Mouse (Mus musculus) CD4-positive helper T cell, adult 2 months (primary cell): ENCODE data around the gene Adam20.
"Not testable (repeated sequence)": the region's sequence is repeated elsewhere in the genome, so short reads cannot be mapped to it uniquely, and the experiment has no call there.

Source experiments
- DNase-seq: peaks from one replicate; pipeline ENCODE4 v3.0.0-alpha.2; 2012; ENCODE audit warnings: low read depth, missing footprints, low spot score

Gene Adam20

DNA sequence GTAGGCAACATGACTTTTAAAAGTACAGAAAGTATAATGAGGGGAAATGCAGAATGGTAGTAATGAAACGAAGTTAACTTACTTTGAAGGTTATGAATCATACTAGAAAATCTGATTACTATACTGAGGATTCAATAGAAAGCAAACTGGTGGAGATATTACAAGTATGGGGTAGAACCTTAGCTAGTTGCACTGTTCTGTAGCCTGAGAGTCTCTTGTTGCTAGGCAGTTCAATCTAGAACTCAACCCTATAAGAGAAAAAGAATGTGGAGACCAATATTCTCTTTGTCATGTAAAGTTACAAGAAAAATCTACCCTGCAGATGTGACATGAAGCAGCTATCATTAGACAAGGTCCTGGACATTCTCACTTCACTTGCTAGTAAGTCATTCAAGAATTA lies at the start of gene Adam20:
Gene Adam20, plus strand, starts transcription at position 301 of the 400 bp plus-strand sequence.
- not testable (repeated sequence) for DNase-seq

DNA sequence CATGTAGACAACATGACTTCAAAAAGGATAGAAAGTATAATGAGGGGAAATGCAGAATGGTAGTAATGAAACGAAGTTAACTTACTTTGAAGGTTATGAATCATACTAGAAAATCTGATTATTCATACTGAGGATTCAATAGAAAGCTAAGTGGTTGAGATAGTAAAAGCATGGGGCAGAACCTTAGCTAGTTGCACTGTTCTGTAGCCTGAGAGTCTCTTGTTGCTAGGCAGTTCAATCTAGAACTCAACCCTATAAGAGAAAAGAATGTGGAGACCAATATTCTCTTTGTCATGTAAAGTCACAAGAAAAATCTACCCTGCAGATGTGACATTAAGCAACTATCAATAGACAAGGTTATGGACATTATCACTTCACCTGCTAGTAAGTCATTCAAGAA lies 41.2 kb upstream of the Adam20 start, which contains the start of gene Adam25:
Gene Adam25, plus strand, starts transcription at position 301 of the 400 bp plus-strand sequence.
- DNase-seq, result not testable (repeated sequence)

DNA sequence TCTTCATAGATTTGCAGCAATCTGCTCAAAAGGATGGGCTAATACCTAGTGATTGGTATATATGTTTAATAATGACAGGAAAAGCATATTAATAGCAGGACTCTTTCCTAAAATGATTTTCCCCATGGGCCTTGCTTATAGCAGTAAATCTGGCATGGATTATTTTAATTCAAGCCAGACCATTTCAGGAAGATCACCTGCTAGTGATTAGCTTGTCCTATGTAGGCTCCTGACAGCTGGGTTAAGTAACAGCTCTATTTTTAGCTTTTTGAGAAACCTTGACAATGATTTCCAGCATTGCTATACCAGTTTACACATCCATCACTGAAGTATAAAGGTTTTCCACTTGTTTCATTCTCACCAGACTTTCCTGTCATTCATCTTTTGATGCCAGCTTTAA lies 9.8 kb upstream of the Adam20 start:
- no peak for DNase-seq

DNA sequence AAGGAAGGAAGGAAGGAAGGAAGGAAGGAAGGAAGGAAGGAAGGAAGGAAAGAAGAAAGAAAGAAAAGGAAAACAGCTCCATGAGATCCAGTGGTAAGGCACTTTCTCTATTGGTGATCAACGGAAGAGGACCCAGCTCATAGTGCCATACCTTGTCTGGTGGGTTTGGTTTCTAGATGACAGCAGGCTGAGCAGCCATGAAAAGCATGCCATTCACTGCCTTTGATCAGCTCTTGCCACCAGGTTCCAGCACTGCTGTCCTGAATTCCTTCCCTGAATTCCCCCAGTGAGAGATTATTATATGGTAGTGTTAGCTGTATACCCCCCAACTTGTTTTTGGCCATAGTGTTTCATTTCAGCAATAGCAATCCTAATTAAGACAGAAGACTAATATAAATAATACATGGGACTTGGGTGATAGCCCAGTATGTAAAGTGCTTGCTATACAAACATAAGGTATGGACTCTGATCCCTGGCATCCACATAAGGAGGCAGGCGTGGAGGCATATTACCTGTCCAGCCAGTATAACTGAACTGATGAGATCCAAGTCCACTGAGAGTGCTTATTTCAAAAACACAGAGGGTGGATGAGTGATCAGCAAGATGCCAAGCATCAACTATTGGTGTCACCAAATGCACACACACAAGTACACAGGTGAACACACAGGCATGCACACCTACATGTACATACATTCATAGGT lies 10.5 kb downstream of the Adam20 start:
- DNase-seq, result no peak
